Comparison of ENCODE assay signal across 9 mouse cellular contexts in genomic region chr14:20070629-20071028, GRCm38 (mm10).
DNase-seq lines count a peak whose midpoint lies in the region; ATAC-seq and TF ChIP-seq lines count a peak whose summit lies in the region.
"Had no signal": no experiment of that assay in that cellular context is flagged by ENCODE, and none has a peak within 500 bp of the region (broad histone marks: within the 10 kb centered on the region; RNA-seq: fewer than 3 reads in every experiment).

No protein-coding gene starts in this region.

- ATAC-seq in hindbrain, embryonic 15.5 days (ENCODE audit: low FRiP score, low read depth) = peak; percentile 67; the same call in 1 of the 2 replicates
- no peak for ATAC-seq in hindbrain, embryonic 13.5 days (ENCODE audit: low FRiP score)
- 0 out of 2 replicates have a peak, but pooled peaks have one; percentile 62 for ATAC-seq in kidney, postnatal 0 days (replicated peaks; ENCODE audit: low FRiP score, low read depth)

- H3K4me1 ChIP-seq in hindbrain, embryonic 15.5 days (replicated peaks) = 0 out of 2 replicates have a peak, but pooled peaks cover 3% of the 10 kb centered on the region
- H3K4me1 ChIP-seq in hindbrain, embryonic 13.5 days (replicated peaks) = peaks cover 4% of the 10 kb centered on the region; the same call in 1 of the 2 replicates
- peaks cover 16% of the 10 kb centered on the region for H3K4me1 ChIP-seq in E14TG2a.4 (replicated peaks; ENCODE audit: low read depth, low read length)
- H3K4me1 ChIP-seq in kidney, postnatal 0 days (replicated peaks; ENCODE audit: insufficient read depth, low read length) = no peaks in the 10 kb centered on the region

- H3K4me2 ChIP-seq in hindbrain, embryonic 15.5 days = no peak overlapping the region
- H3K4me2 ChIP-seq in hindbrain, embryonic 13.5 days = no peak overlapping the region
- no peak overlapping the region for H3K4me2 ChIP-seq in kidney, postnatal 0 days (ENCODE audit: low read length)
- H3K4me2 ChIP-seq: embryonic facial prominence, embryonic 12.5 days had no signal

- no peak overlapping the region for H3K9ac ChIP-seq in hindbrain, embryonic 15.5 days
- H3K9ac ChIP-seq in hindbrain, embryonic 13.5 days = no peak overlapping the region
- no peak overlapping the region for H3K9ac ChIP-seq in kidney, postnatal 0 days (ENCODE audit: low read depth, low read length)
- H3K9ac ChIP-seq: embryonic facial prominence, embryonic 12.5 days had no signal

- no peaks in the 10 kb centered on the region for H3K27me3 ChIP-seq in hindbrain, embryonic 15.5 days
- no peaks in the 10 kb centered on the region for H3K27me3 ChIP-seq in hindbrain, embryonic 13.5 days
- no peaks in the 10 kb centered on the region for H3K27me3 ChIP-seq in E14TG2a.4 (ENCODE audit: insufficient read depth, low read length)
- no peaks in the 10 kb centered on the region for H3K27me3 ChIP-seq in kidney, postnatal 0 days (ENCODE audit: insufficient read depth, low read length)
- H3K27me3 ChIP-seq: embryonic facial prominence, embryonic 12.5 days had no signal

- H3K4me3 ChIP-seq in hindbrain, embryonic 15.5 days = no peak overlapping the region
- H3K4me3 ChIP-seq in hindbrain, embryonic 13.5 days = no peak overlapping the region
- H3K4me3 ChIP-seq in E14TG2a.4 (replicated peaks; ENCODE audit: low read length) = no peak overlapping the region
- H3K4me3 ChIP-seq in kidney, postnatal 0 days (replicated peaks; ENCODE audit: low read depth, low read length) = no peak overlapping the region
- H3K4me3 ChIP-seq: embryonic facial prominence, embryonic 12.5 days had no signal

- no peaks in the 10 kb centered on the region for H3K9me3 ChIP-seq in hindbrain, embryonic 15.5 days
- H3K9me3 ChIP-seq in hindbrain, embryonic 13.5 days = no peaks in the 10 kb centered on the region
- no peaks in the 10 kb centered on the region for H3K9me3 ChIP-seq in E14TG2a.4 (ENCODE audit: low read length)
- no peaks in the 10 kb centered on the region for H3K9me3 ChIP-seq in kidney, postnatal 0 days (replicated peaks; ENCODE audit: low read length)
- H3K9me3 ChIP-seq: embryonic facial prominence, embryonic 12.5 days had no signal

- TF ChIP-seq CTCF in E14TG2a.4 (conservative IDR thresholded peaks at IDR 0.05; ENCODE audit: low read length) = peak; percentile 34
- peak; percentile 77 for TF ChIP-seq CTCF in kidney, postnatal 0 days (IDR thresholded peaks at IDR 0.05; ENCODE audit: low read depth)

- DNase-seq in ZHBTc4 (ENCODE audit: low read depth, low spot score) = peak; percentile 44
- peak; percentile 85 for DNase-seq in kidney, postnatal 0 days (ENCODE audit: low spot score)
- peak; percentile 45 for DNase-seq in retina, postnatal 1 day
- DNase-seq in gastrocnemius, adult 8-10 months (ENCODE audit: low spot score in 2 of 2) = no peak
- DNase-seq in layer of hippocampus, adult 8-10 months (ENCODE audit: low spot score in 2 of 2) = no peak

- no peaks in the 10 kb centered on the region for H3K36me3 ChIP-seq in hindbrain, embryonic 15.5 days
- no peaks in the 10 kb centered on the region for H3K36me3 ChIP-seq in hindbrain, embryonic 13.5 days
- no peaks in the 10 kb centered on the region for H3K36me3 ChIP-seq in E14TG2a.4 (ENCODE audit: insufficient read depth, low read length)
- H3K36me3 ChIP-seq in kidney, postnatal 0 days (ENCODE audit: insufficient read depth, low read length) = no peaks in the 10 kb centered on the region
- H3K36me3 ChIP-seq: embryonic facial prominence, embryonic 12.5 days had no signal

- no peak overlapping the region for H3K27ac ChIP-seq in hindbrain, embryonic 15.5 days (replicated peaks)
- H3K27ac ChIP-seq in hindbrain, embryonic 13.5 days = no peak overlapping the region
- H3K27ac ChIP-seq in kidney, postnatal 0 days = no peak overlapping the region
- H3K27ac ChIP-seq: embryonic facial prominence, embryonic 12.5 days had no signal

Comparison
In these comparisons a context has a peak if more than half of its experiments do, and no peak if none do; other contexts are left out.
1. DNase-seq: peak in ZHBTc4 (single experiment), kidney, postnatal 0 days (single experiment) and retina, postnatal 1 day (single experiment); none in gastrocnemius, adult 8-10 months (0 of 2) and layer of hippocampus, adult 8-10 months (0 of 2).